Mouse (Mus musculus) kidney, embryonic 15.5 days (tissue): ENCODE measurements around the gene Trip13. TPM values are rescaled to one million over a fixed set of nuclear protein-coding genes. Genes with fewer than 3 reads are reported as not detected.

Experiments used
- ATAC-seq: fragments of 200-750 bp; cut with Nextera tagmentation; replicated peaks from 2 replicates; pipeline ENCODE4 v1.8.0; 2017; ENCODE audit warnings: moderate TSS enrichment; ENCODE audit not compliant: low FRiP score
- H3K27ac ChIP-seq: fragments of 300-500 bp; sonication (generic); 2 replicates; pipeline ENCODE4 v1.5.1; 2015; ENCODE audit warnings: mild to moderate bottlenecking, inconsistent platforms
- H3K27me3 ChIP-seq: fragments of 300-500 bp; sonication (generic); 2 replicates; pipeline ENCODE4 v1.6.1; 2015; ENCODE audit warnings: inconsistent platforms
- H3K36me3 ChIP-seq: fragments of 300-500 bp; sonication (generic); 2 replicates; pipeline ENCODE4 v1.6.1; 2015; ENCODE audit warnings: inconsistent platforms
- H3K4me1 ChIP-seq: fragments of 300-500 bp; sonication (generic); 2 replicates; pipeline ENCODE4 v1.6.1; 2015; ENCODE audit warnings: inconsistent platforms
- H3K4me2 ChIP-seq: fragments of 300-500 bp; sonication (generic); 2 replicates; pipeline ENCODE4 v1.6.1; 2015; ENCODE audit warnings: moderate library complexity, mild to moderate bottlenecking, inconsistent platforms
- H3K4me3 ChIP-seq: fragments of 300-500 bp; sonication (generic); replicated peaks from 2 replicates; pipeline ENCODE4 v1.5.1; 2015; ENCODE audit warnings: mild to moderate bottlenecking, inconsistent platforms
- H3K9ac ChIP-seq: fragments of 300-500 bp; sonication (generic); 2 replicates; pipeline ENCODE4 v1.6.1; 2015; ENCODE audit warnings: mild to moderate bottlenecking, inconsistent platforms
- H3K9me3 ChIP-seq: fragments of 300-500 bp; sonication (generic); replicated peaks from 2 replicates; pipeline ENCODE4 v1.6.1; 2016; ENCODE audit warnings: inconsistent platforms
- WGBS: fragments of 180-500 bp; shearing (Covaris S2); methylation state at CpG from one replicate; pipeline ENCODE4 v1.1.7; 2015; ENCODE audit warnings: mixed read lengths; 5-methylcytosine and 5-hydroxymethylcytosine counted together
- polyA plus RNA-seq: library from polyadenylated mRNA; unstranded; fragments of >200 nt; fragmentation: Nextera tagmentation; extraction: Ambion mirVana; gene quantifications from 2 replicates; pipeline ENCODE4 v1.2.1, GENCODE M21; 2015

The Trip13 gene
- 43.0 and 43.9 TPM in 2 replicates for polyA plus RNA-seq

DNA sequence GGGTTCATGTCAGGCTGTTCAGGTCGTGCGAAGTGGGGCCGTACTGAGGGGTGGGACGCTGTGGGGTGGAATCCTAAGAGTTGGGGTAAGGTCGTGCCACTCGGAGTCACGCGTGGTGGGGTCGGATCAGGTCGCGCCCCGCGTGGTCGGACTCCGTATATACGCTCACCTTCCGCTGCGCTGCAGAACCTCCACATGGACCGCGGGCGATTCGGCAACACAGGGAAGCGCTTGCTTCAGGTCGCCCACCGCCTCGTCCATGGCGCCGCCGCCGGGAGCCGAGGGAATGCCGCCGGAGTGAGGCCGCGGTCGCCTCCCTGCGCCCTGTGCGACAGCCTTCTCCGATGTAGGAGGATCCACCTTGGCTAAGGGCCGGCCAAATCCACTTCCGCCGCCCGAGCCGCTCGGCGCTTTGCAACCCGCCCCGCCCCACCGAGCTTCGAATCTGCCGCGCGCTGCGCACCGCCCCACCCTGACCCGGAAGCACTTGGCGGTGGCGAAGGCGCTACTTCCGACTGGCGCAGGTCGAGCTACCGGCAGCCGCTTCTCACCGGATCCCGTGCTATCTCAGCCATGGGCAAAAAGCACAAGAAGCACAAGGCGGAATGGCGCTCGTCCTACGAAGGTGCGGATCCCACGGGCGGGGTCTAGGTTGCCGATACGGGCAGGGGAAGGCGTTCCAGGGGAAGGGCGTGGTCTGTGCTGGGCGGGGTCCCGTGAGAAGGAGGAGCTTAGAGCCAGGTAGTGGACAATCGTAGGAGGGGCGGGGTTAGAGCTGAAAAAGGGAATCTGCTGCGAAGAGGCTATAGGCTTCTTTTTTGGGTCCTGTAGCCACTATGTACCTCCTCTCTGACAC, at the start of gene Trip13, which contains the start of gene Brd9:
Trip13 (minus strand) TSS at position 464 of the 856 bp plus-strand sequence.
Brd9 (plus strand) TSS at position 491 of the 856 bp plus-strand sequence.
- Histone ChIP-seq H3K36me3 (peaks cover 61% of the 10 kb centered on the region), H3K9ac (peak within 1 kb of the TSS; percentile 72), H3K27ac (peak within 1 kb of the TSS; percentile 97), H3K4me1 (peaks cover 16% of the 10 kb centered on the region), H3K9me3 (no peaks in the 10 kb centered on the region), H3K4me2 (peak within 1 kb of the TSS; percentile 76), H3K4me3 (peak within 1 kb of the TSS; percentile 83), H3K27me3 (no peaks in the 10 kb centered on the region)
- under 1% methylated on average over 82 of the region's 82 CpGs for WGBS
- ATAC-seq: peak; percentile 97

DNA sequence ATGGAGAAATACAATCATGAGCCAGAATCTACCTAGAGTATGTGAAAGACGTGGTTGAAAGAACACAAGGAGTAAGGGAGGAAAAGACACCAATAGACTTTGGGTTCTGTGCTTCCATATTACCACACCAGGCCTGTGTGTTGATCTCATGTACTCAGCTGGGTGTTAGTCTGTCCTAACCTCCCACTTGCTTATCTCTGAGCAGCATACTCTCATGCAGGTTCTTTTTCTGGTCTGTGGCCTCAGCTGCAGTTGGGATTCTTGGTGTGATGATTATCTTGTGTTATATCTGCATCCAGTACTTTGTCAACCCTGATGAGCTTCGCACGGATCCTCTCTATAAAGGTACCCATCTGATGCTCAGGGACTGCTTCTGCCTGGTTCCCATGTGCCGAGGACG, 39.4 kb upstream of the Trip13 start:
- no peak overlapping the region for H3K4me3 ChIP-seq
- H3K27me3 ChIP-seq: no peaks in the 10 kb centered on the region
- H3K36me3 ChIP-seq: no peaks in the 10 kb centered on the region
- no peak for ATAC-seq
- no peak overlapping the region for H3K4me2 ChIP-seq
- no peak overlapping the region for H3K9ac ChIP-seq
- no peaks in the 10 kb centered on the region for H3K4me1 ChIP-seq
- H3K27ac ChIP-seq: no peak overlapping the region
- WGBS: 86% methylated on average over 5 of the region's 5 CpGs
- no peaks in the 10 kb centered on the region for H3K9me3 ChIP-seq

DNA sequence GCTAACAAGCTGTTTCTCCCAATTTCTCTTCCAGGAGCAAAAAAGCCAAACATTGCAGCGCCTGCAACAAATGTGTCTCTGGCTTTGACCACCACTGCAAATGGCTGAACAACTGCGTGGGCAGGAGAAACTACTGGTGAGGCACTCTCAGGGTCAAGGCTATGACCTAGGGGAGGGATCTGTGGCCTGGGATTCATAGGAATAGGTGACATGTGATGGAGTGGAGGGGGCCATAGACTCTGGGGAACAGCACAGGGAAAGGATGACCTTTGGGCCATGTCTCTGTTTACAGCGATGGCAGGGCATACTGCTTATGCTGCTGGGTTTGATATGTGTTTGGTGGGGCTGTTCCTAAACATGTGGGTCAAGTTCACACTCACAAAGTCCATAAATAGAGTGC, 36.9 kb upstream of the Trip13 start:
- no peak overlapping the region for H3K4me3 ChIP-seq
- H3K4me2 ChIP-seq: no peak overlapping the region
- H3K9ac ChIP-seq: no peak overlapping the region
- WGBS: 88% methylated on average over 3 of the region's 3 CpGs
- H3K27me3 ChIP-seq: no peaks in the 10 kb centered on the region
- H3K27ac ChIP-seq: no peak overlapping the region
- no peaks in the 10 kb centered on the region for H3K9me3 ChIP-seq
- peaks cover 10% of the 10 kb centered on the region; the same call in 1 of the 2 replicates for H3K4me1 ChIP-seq
- no peak for ATAC-seq
- no peaks in the 10 kb centered on the region for H3K36me3 ChIP-seq

DNA sequence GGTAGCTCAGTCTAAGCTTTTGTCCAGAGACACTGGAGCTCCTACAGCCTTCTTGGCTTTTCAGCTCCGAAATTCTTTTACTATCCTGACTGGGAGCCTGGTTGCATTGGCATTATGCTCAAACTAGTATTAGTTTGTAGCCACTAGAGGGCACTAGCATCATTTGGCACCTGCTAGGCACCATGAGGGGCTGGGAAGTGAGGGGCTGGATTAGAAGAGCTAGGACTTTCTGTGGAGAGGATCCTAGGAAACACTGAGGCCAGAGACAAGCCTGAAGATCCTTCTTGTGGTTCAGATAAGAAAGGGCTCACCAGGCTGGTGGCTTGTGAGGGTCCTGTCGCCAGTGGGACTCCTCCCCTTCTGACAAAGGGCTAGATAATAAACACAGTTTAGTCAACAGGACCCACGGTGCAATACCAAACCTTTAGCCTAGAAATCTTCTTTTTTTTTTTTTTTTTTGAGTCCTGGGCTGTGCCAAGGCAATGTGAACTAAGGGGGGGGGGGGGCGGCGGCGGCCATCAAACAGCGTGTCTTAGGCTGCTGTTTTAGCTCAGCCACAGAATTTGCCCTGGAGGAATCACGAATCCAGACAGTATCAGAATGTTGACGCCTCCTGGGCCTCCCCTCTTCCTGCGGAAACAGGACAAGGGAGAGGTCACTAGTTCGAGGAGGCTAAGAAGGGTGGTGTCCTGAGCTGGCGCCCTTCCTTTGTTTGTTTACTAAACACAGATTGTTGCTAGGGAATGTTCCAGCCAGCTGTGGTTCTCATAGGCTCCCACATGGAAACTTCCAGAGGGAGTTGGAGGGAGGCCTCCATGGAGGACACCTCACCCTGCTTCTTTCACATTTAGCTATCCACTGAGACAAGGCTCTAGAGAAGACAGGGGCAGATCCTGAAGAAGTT, 33.2 kb upstream of the Trip13 start:
- peak overlapping the region; percentile 46 for H3K4me2 ChIP-seq
- WGBS: 40% methylated on average over 12 of the region's 12 CpGs
- H3K4me3 ChIP-seq: no peak overlapping the region
- H3K4me1 ChIP-seq: peaks cover 10% of the 10 kb centered on the region; the same call in 1 of the 2 replicates
- ATAC-seq: peak; percentile 80
- H3K27me3 ChIP-seq: no peaks in the 10 kb centered on the region
- no peaks in the 10 kb centered on the region for H3K9me3 ChIP-seq
- H3K36me3 ChIP-seq: no peaks in the 10 kb centered on the region
- no peak overlapping the region for H3K9ac ChIP-seq
- peak overlapping the region; percentile 60; the same call in 1 of the 2 replicates for H3K27ac ChIP-seq

DNA sequence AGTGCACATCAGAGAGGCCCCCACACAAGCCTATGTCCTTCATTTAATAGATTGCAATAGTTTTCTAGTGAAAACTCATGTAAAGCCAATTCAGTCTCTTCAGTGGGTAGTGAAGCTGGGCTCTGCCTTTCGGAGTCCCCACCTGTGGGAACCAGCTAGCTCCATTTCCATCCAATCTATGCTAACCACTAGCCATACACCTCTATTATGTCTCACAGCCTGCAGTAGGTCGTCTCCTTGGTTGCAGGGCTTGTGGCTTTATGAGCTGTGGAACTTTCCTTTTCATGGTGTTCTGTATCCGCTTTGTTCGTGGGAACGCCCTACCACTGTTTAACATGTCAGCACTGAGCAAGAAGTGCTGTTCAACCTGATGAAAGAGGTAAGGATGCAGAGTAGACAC, 26.0 kb upstream of the Trip13 start, which contains the start of gene Zdhhc11:
Zdhhc11 (plus strand) TSS at position 301 of the 400 bp plus-strand sequence.
- H3K27me3 ChIP-seq: no peaks in the 10 kb centered on the region
- H3K36me3 ChIP-seq: peaks cover 38% of the 10 kb centered on the region
- no peak within 1 kb of the TSS for H3K4me3 ChIP-seq
- H3K27ac ChIP-seq: no peak within 1 kb of the TSS
- H3K4me2 ChIP-seq: no peak within 1 kb of the TSS
- ATAC-seq: no peak
- no peaks in the 10 kb centered on the region for H3K4me1 ChIP-seq
- no peaks in the 10 kb centered on the region for H3K9me3 ChIP-seq
- 81% methylated on average over 5 of the region's 5 CpGs for WGBS
- H3K9ac ChIP-seq: no peak within 1 kb of the TSS

DNA sequence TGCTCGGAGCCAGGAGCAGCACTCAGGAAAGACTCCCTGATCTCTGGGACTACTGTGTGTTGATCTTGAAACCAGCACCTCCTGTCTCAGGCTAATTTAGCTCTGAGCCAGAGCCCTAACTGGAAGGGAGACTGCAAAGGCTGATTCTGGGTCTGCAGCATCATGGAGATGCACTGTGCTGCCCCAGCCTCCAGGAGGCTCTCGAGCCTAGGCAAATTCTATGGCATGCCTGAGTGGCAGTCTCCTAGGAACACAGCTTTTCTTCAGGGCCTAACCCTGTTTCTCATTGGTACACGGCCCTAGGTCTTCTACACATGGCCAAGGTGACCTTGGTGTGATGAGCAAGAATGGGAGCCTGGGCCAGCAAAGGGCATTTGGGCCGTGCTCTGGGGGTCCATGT, 23.6 kb upstream of the Trip13 start:
- Histone ChIP-seq H3K27ac (no peak overlapping the region), H3K27me3 (no peaks in the 10 kb centered on the region), H3K36me3 (peaks cover 60% of the 10 kb centered on the region), H3K9me3 (no peaks in the 10 kb centered on the region), H3K4me3 (no peak overlapping the region), H3K4me2 (no peak overlapping the region), H3K4me1 (no peaks in the 10 kb centered on the region), H3K9ac (no peak overlapping the region)
- WGBS: 89% methylated on average over 4 of the region's 4 CpGs
- ATAC-seq: no peak

DNA sequence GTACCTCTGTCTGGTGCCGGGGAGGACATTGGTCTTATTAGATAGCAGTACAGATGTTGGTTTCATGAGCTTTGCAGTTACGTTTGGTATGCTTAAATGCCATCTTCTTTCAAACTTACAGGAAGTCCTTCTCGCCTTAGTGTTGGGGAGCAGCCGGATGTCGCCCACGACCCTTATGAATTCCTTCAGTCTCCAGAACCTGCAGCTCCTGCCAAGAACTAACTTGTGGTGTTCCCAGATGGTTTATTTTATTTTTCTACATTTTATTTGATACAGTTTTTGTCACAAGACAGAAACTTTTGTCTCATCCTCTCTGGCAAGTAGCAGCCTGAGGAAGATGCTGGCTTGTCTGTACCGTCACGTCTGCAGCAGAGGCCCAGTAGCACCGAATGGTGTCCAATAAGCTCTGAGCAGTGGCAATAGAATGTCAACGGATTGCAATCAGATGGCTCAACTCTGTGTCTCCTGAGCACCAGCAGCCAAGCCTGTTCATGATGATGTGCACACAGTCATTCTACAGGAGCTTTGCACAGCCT, 22.6 kb upstream of the Trip13 start:
- no peak overlapping the region for H3K4me3 ChIP-seq
- H3K9me3 ChIP-seq: no peaks in the 10 kb centered on the region
- no peaks in the 10 kb centered on the region for H3K4me1 ChIP-seq
- no peak overlapping the region for H3K4me2 ChIP-seq
- H3K27me3 ChIP-seq: no peaks in the 10 kb centered on the region
- H3K36me3 ChIP-seq: peaks cover 70% of the 10 kb centered on the region
- ATAC-seq: no peak
- no peak overlapping the region for H3K27ac ChIP-seq
- 91% methylated on average over 10 of the region's 10 CpGs for WGBS
- H3K9ac ChIP-seq: no peak overlapping the region

DNA sequence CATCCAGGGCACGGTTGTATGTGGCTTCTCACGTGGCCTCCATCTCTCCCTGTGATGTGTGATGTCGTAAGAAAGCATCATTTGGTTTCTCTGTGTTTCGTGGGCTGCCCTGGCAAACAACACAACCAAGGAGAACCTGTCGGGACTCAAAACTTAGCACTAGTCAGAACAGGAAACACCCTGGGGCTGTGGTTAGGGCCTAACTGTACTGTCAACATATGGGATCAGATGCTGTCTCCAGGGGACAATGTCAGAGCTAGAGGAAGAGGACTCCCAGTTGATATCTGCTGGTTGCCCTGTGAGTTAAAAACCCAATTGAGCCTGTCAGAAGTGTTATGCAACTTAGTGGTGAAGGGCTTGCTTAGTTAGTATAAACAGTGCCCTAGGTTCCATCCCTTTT, 17.9 kb upstream of the Trip13 start:
- no peak overlapping the region for H3K27ac ChIP-seq
- H3K4me1 ChIP-seq: no peaks in the 10 kb centered on the region
- H3K4me3 ChIP-seq: no peak overlapping the region
- H3K27me3 ChIP-seq: no peaks in the 10 kb centered on the region
- peaks cover 95% of the 10 kb centered on the region for H3K36me3 ChIP-seq
- H3K4me2 ChIP-seq: no peak overlapping the region
- 92% methylated on average over 5 of the region's 5 CpGs for WGBS
- H3K9me3 ChIP-seq: no peaks in the 10 kb centered on the region
- ATAC-seq: no peak
- no peak overlapping the region for H3K9ac ChIP-seq

DNA sequence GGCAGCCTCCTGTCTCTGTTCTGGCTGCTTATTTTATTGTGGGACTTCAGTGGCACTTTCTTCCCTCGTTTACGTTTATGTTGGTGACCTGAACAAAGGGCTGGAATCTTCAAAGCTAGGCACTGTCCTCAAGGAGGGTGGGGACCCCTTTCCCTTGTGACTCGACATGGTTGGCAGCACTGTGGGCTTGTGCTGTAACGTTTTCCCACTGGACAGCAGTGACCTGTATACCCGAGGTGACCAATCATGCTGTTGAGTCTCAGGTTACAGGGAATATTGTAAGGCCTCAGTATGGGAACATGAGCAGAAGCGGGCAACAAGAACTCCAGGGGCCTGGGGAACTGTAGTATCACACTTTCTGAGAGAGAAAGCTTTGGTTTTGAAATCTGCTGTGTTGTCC, 17.1 kb upstream of the Trip13 start:
- no peak overlapping the region for H3K9ac ChIP-seq
- H3K4me2 ChIP-seq: no peak overlapping the region
- WGBS: 26% methylated on average over 6 of the region's 6 CpGs
- no peak overlapping the region for H3K4me3 ChIP-seq
- 0 out of 2 replicates have a peak overlapping the region, but pooled peaks have one; percentile 14 for H3K27ac ChIP-seq
- H3K27me3 ChIP-seq: no peaks in the 10 kb centered on the region
- peak; percentile 84 for ATAC-seq
- no peaks in the 10 kb centered on the region for H3K9me3 ChIP-seq
- peaks cover 95% of the 10 kb centered on the region for H3K36me3 ChIP-seq
- H3K4me1 ChIP-seq: no peaks in the 10 kb centered on the region

DNA sequence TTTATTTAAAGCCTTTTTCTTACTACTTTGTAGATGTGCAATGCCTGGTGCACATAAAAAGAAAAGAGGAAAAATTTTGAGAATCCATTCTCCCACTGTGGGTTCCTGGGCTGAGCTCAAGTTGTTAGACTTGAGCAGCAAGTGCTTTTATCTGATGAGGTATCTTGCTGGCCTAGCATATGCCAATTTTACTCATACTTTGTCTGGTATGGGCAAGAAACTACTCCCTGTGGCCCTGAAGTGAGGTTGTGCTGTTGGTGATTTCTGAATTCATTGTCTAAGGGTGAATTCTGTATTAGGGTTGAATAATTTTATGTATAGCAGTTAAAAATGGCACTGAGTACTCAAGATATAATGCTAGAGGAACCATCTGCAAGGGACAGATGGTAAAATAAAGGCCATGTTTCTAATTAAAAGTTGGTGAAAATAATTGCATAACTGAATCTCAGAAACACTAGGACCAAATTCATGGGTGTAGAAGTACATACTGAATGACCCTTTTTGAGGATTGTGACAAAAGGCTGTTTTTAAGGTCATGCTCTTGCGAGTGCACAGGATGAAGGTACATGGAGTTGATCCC, 16.1 kb upstream of the Trip13 start:
- Histone ChIP-seq H3K27me3 (no peaks in the 10 kb centered on the region), H3K9me3 (no peaks in the 10 kb centered on the region), H3K4me3 (no peak overlapping the region), H3K36me3 (peaks cover 95% of the 10 kb centered on the region), H3K27ac (no peak overlapping the region), H3K4me2 (no peak overlapping the region), H3K4me1 (no peaks in the 10 kb centered on the region), H3K9ac (no peak overlapping the region)
- 79% methylated on average over 1 of the region's 1 CpGs for WGBS
- ATAC-seq: no peak

DNA sequence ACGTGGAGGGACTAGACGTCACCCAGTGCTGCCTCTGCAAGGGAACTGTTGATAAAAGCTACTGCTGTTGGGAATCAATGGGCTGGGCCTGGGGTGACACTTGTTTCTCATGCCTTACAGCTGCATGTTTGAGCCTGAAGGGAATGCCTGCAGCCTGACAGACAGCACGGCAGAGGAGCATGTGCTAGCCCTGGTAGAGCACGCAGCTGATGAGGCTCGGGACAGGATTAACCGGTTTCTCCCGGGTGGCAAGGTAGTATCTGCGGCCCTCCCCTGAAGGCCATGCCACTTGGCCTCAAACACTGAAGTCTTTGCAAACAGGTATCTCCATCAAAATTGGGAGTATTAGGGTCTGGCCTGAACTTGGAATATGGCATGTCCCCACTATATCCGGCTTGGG, 7.0 kb upstream of the Trip13 start:
- Histone ChIP-seq H3K36me3 (peaks cover 98% of the 10 kb centered on the region), H3K27me3 (no peaks in the 10 kb centered on the region), H3K27ac (no peak overlapping the region), H3K4me2 (no peak overlapping the region), H3K9ac (no peak overlapping the region), H3K9me3 (no peaks in the 10 kb centered on the region), H3K4me1 (no peaks in the 10 kb centered on the region), H3K4me3 (no peak overlapping the region)
- ATAC-seq: no peak
- 95% methylated on average over 9 of the region's 9 CpGs for WGBS
